Comparison of ENCODE assay signal across 8 mouse cellular contexts in the genomic region with DNA sequence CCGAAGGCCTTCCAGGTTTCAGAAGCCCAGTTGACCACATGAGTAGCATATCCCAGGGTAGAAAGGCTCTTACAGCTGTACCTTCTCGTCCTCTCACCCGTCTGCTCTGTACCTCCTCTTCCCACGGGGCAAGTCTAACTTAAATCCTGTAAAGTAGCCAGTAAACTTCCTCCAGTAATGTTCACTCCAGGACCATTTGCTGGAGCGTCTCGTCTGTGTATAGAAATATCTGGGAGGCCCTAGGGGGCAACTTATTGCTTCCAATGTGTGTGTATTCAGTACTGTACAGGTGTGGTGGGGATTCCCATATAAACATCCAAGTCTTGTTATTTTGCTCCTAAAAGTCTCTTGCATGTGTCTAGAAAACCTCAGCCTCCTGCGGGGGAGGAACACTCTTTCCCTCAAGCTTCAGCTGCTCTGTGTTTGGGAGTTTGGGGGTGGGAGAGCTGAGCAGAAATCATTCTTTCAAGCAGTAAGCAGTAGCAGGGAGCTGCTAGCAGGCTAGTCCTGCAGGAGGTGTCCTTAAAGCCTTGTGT.
DNase-seq lines count a peak whose midpoint lies in the region; ATAC-seq lines count a peak whose summit lies in the region.

No protein-coding gene starts in this region.

- peak overlapping the region; percentile 87 for H3K27ac ChIP-seq in embryonic facial prominence, embryonic 13.5 days
- peak overlapping the region; percentile 69 for H3K27ac ChIP-seq in hindbrain, embryonic 12.5 days
- peak overlapping the region; percentile 50; the same call in 1 of the 2 replicates for H3K27ac ChIP-seq in neural tube, embryonic 11.5 days (ENCODE audit: low read depth, low read length)

- 0 out of 2 replicates have a peak, but pooled peaks have one; percentile 59 for ATAC-seq in embryonic facial prominence, embryonic 13.5 days (ENCODE audit: insufficient number of reproducible peaks, insufficient read depth, low FRiP score, low TSS enrichment, low read depth)
- ATAC-seq in hindbrain, embryonic 12.5 days (ENCODE audit: low FRiP score) = no peak
- no peak for ATAC-seq in neural tube, embryonic 11.5 days (ENCODE audit: insufficient read depth, low FRiP score, low TSS enrichment)

- peak overlapping the region; percentile 16 for H3K9ac ChIP-seq in embryonic facial prominence, embryonic 13.5 days
- H3K9ac ChIP-seq in hindbrain, embryonic 12.5 days = no peak overlapping the region
- no peak overlapping the region for H3K9ac ChIP-seq in neural tube, embryonic 11.5 days (ENCODE audit: low read length)

- WGBS in embryonic facial prominence, embryonic 13.5 days = 34% methylated on average over 7 of the region's 7 CpGs
- 63% methylated on average over 7 of the region's 7 CpGs for WGBS in hindbrain, embryonic 12.5 days
- WGBS in neural tube, embryonic 11.5 days = 61% methylated on average over 7 of the region's 7 CpGs

- no peak overlapping the region for H3K4me3 ChIP-seq in embryonic facial prominence, embryonic 13.5 days
- no peak overlapping the region for H3K4me3 ChIP-seq in hindbrain, embryonic 12.5 days
- H3K4me3 ChIP-seq in neural tube, embryonic 11.5 days (ENCODE audit: low read depth, low read length) = no peak overlapping the region

- peak; percentile 22 for DNase-seq in kidney, postnatal 10 days
- DNase-seq in kidney, adult 8-10 months = no peak
- DNase-seq in neural tube, embryonic 11.5 days (ENCODE audit: low spot score) = no peak
- no peak for DNase-seq in gastrocnemius, postnatal 10 days
- no peak for DNase-seq in embryo, embryonic 10 days (ENCODE audit: low spot score)
- DNase-seq in kidney, postnatal 25 days = no peak

- H3K4me2 ChIP-seq in embryonic facial prominence, embryonic 13.5 days = 0 out of 2 replicates have a peak overlapping the region, but pooled peaks have one; percentile 20
- H3K4me2 ChIP-seq in hindbrain, embryonic 12.5 days (replicated peaks) = no peak overlapping the region
- H3K4me2 ChIP-seq in neural tube, embryonic 11.5 days (ENCODE audit: low read depth) = no peak overlapping the region

- no peaks in the 10 kb centered on the region for H3K27me3 ChIP-seq in embryonic facial prominence, embryonic 13.5 days
- H3K27me3 ChIP-seq in hindbrain, embryonic 12.5 days = no peaks in the 10 kb centered on the region
- H3K27me3 ChIP-seq in neural tube, embryonic 11.5 days (ENCODE audit: control insufficient read depth, insufficient read depth, low read length) = no peaks in the 10 kb centered on the region

- H3K4me1 ChIP-seq in embryonic facial prominence, embryonic 13.5 days = peaks cover 24% of the 10 kb centered on the region
- peaks cover 14% of the 10 kb centered on the region for H3K4me1 ChIP-seq in hindbrain, embryonic 12.5 days
- H3K4me1 ChIP-seq in neural tube, embryonic 11.5 days (ENCODE audit: control insufficient read depth, insufficient read depth, low read length) = no peaks in the 10 kb centered on the region

- 0 out of 2 replicates have a peak, but pooled peaks cover 9% of the 10 kb centered on the region for H3K36me3 ChIP-seq in embryonic facial prominence, embryonic 13.5 days
- no peaks in the 10 kb centered on the region for H3K36me3 ChIP-seq in hindbrain, embryonic 12.5 days
- H3K36me3 ChIP-seq in neural tube, embryonic 11.5 days (ENCODE audit: control insufficient read depth, insufficient read depth, low read length) = no peaks in the 10 kb centered on the region

- H3K9me3 ChIP-seq in embryonic facial prominence, embryonic 13.5 days = no peaks in the 10 kb centered on the region
- H3K9me3 ChIP-seq in hindbrain, embryonic 12.5 days (replicated peaks) = no peaks in the 10 kb centered on the region
- no peaks in the 10 kb centered on the region for H3K9me3 ChIP-seq in neural tube, embryonic 11.5 days (ENCODE audit: control insufficient read depth, low read length)
